Mouse (Mus musculus) gastrocnemius, postnatal 14 days (tissue): Measurements from ENCODE around the gene Mup14. TPM values are rescaled to one million over a fixed set of nuclear protein-coding genes. Genes with fewer than 3 reads are reported as not detected.
"Not testable (repeated sequence)": the region's sequence is repeated elsewhere in the genome, so short reads cannot be mapped to it uniquely, and the experiment has no call there.

Experiments used
- DNase-seq: peaks from one replicate; pipeline ENCODE4 v3.0.0; 2021; ENCODE audit warnings: mixed read lengths
- intact Hi-C: fragments of 180-260 bp; cut with DNase I; formaldehyde crosslinking; loops from one replicate; pipeline ENCODE4 v1.15.1; 2025; ENCODE audit warnings: low total_unique reads
- long read RNA-seq, 2 experiments: library from polyadenylated mRNA; stranded (forward); transcript quantifications; one replicate each; pipeline ENCODE4 v2.0.0; 2021
- total RNA-seq, 2 experiments: library from RNA; stranded (reverse); gene quantifications; 2 replicates each; pipeline ENCODE4 v1.2.3; 2021

The Mup14 gene
- total RNA-seq, result not detected
- long read RNA-seq, experiment 1, result 0 reads
- long read RNA-seq, experiment 2, result 0 reads

GRCm38 (mm10) chr4:61303900-61304299, at the start of gene Mup14:
Gene Mup14, minus strand, starts transcription at chr4:61304000.
- DNase-seq, intact Hi-C loops: not testable (repeated sequence)

- intact Hi-C loops, DNase-seq: not testable (repeated sequence)
Measured at GRCm38 (mm10) chr4:61338108-61338507, 34.3 kb upstream of the Mup14 start.

Other genes starting within 250 kb of the Mup14 start
- gene Mup13, start 75.7 kb downstream of the Mup14 start, total RNA-seq, result not detected
- gene Mup15, start 135.7 kb upstream of the Mup14 start, total RNA-seq, result not detected
- gene Mup16, start 215.5 kb upstream of the Mup14 start, total RNA-seq, result not detected